8 mouse cellular contexts compared by ENCODE assay signal in the genomic region with DNA sequence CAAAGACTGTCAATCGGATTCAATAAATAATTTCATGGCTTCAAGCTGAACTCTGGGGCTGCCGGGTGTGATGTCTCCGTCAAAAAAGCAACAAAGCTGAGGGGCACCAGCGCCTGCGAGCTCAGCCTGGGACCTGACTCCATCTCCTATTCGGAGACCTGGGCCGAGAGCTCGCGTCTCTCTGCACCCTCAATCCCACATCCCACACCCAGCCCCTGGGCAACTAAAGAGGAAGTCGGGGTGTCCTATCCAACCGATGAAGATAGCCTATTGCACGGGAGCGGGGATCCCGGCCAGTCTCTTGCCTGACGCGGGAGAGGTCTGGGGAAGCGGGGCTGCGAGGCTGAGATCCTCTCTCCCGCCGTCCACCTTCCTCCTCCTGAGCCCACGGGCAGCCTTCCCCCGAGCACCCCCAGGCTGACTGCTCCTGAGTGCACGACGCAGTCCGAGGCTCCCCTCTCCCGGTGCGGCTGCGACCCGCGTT. TPM values are rescaled to one million over a fixed set of nuclear protein-coding genes. Genes with fewer than 3 reads are reported as not detected.
A peak's percentile ranks its signal among the peaks of the same experiment; 100 is the strongest.
DNase-seq lines count a peak whose midpoint lies in the region; ATAC-seq and TF ChIP-seq lines count a peak whose summit lies in the region.

No protein-coding gene starts in this region.

- peak overlapping the region; percentile 76 for H3K4me3 ChIP-seq in cerebellum, adult 2 months (replicated peaks; ENCODE audit: insufficient read depth, low read depth, low read length)
- H3K4me3 ChIP-seq in heart, embryonic 10.5 days = peak overlapping the region; percentile 90
- peak overlapping the region; percentile 78 for H3K4me3 ChIP-seq in kidney, embryonic 16.5 days (ENCODE audit: low read length)

- peak; percentile 18 for DNase-seq in ovary, postnatal 10 days (ENCODE audit: low spot score)
- DNase-seq in ovary, adult 18-20 months (ENCODE audit: low spot score) = no peak
- DNase-seq in cerebellum, adult 2 months = peak; percentile 29 to 51
- no peak for DNase-seq in heart, embryonic 10.5 days (ENCODE audit: low spot score)
- peak; percentile 54 for DNase-seq in lung, postnatal 36 days
- DNase-seq in ovary, postnatal 36 days (ENCODE audit: low spot score) = peak; percentile 24

- no peaks in the 10 kb centered on the region for H3K27me3 ChIP-seq in cerebellum, adult 2 months (ENCODE audit: control insufficient read depth, insufficient read depth, low read length)
- H3K27me3 ChIP-seq in heart, embryonic 10.5 days (ENCODE audit: insufficient read depth, poor library complexity, severe bottlenecking) = 0 out of 2 replicates have a peak, but pooled peaks cover 4% of the 10 kb centered on the region
- H3K27me3 ChIP-seq in kidney, embryonic 16.5 days (ENCODE audit: insufficient read depth, low read length) = no peaks in the 10 kb centered on the region

- TF ChIP-seq CTCF in cerebellum, adult 2 months (IDR thresholded peaks at IDR 0.05; ENCODE audit: borderline replicate concordance, insufficient read depth, low read depth, low read length) = no peak

- TF ChIP-seq POLR2A in cerebellum, adult 2 months (IDR thresholded peaks at IDR 0.05; ENCODE audit: borderline replicate concordance, insufficient read depth, low read length) = no peak

- H3K4me1 ChIP-seq in cerebellum, adult 2 months (ENCODE audit: control insufficient read depth, insufficient read depth, low read length) = peaks cover 12% of the 10 kb centered on the region
- peaks cover 20% of the 10 kb centered on the region; the same call in 1 of the 2 replicates for H3K4me1 ChIP-seq in heart, embryonic 10.5 days
- H3K4me1 ChIP-seq in kidney, embryonic 16.5 days (ENCODE audit: insufficient read depth, low read length) = peaks cover 17% of the 10 kb centered on the region

- peak overlapping the region; percentile 83 for H3K4me2 ChIP-seq in kidney, embryonic 16.5 days (replicated peaks; ENCODE audit: low read depth, low read length)

- peak overlapping the region; percentile 86 for H3K9ac ChIP-seq in kidney, embryonic 16.5 days (replicated peaks; ENCODE audit: low read length)

- H3K9me3 ChIP-seq in heart, embryonic 10.5 days = no peaks in the 10 kb centered on the region
- no peaks in the 10 kb centered on the region for H3K9me3 ChIP-seq in kidney, embryonic 16.5 days (ENCODE audit: low read length)

- ATAC-seq in kidney, embryonic 16.5 days (ENCODE audit: low FRiP score, low TSS enrichment) = peak; percentile 3; the same call in 1 of the 2 replicates
- ATAC-seq in activated CD4-positive, CD25-positive, alpha-beta regulatory T cell, adult 4 months = no peak

- H3K36me3 ChIP-seq in heart, embryonic 10.5 days = no peaks in the 10 kb centered on the region
- no peaks in the 10 kb centered on the region for H3K36me3 ChIP-seq in kidney, embryonic 16.5 days (ENCODE audit: insufficient read depth, low read length)

- H3K27ac ChIP-seq in cerebellum, adult 2 months (ENCODE audit: insufficient read depth, low read length) = no peak overlapping the region
- H3K27ac ChIP-seq in heart, embryonic 10.5 days = peak overlapping the region; percentile 93
- H3K27ac ChIP-seq in kidney, embryonic 16.5 days (ENCODE audit: low read length) = 0 out of 2 replicates have a peak overlapping the region, but pooled peaks have one; percentile 56

- 7% methylated on average over 30 of the region's 30 CpGs for WGBS in cerebellum, adult 2 months
- 1% methylated on average over 30 of the region's 30 CpGs for WGBS in heart, embryonic 10.5 days
- WGBS in kidney, embryonic 16.5 days = under 1% methylated on average over 30 of the region's 30 CpGs

RNA-seq across cellular contexts. Expression of gene Ankrd44, which starts 0.7 kb away (rescaled TPM):
- polyA plus RNA-seq in cerebellum, adult 2 months (2012; rRNA removed) = 18.6 and 19.4 TPM in 2 replicates
- 10.9 and 11.9 TPM in 2 replicates for polyA plus RNA-seq in heart, embryonic 10.5 days (2016; fragmentation: Nextera tagmentation; extraction: Ambion mirVana)
- 6.6 and 6.8 TPM in 2 replicates for polyA plus RNA-seq in kidney, embryonic 16.5 days (2015; fragmentation: Nextera tagmentation; extraction: Ambion mirVana)
- polyA plus RNA-seq in activated CD4-positive, CD25-positive, alpha-beta regulatory T cell, adult 4 months (2017; shearing (Covaris generic)) = 100 to 1,000 TPM; 157 to 185 TPM

Comparison
In these comparisons a context has a peak if more than half of its experiments do, and no peak if none do; other contexts are left out.
1. DNase-seq: peak in ovary, postnatal 10 days (single experiment), cerebellum, adult 2 months (2 of 2), lung, postnatal 36 days (single experiment) and ovary, postnatal 36 days (single experiment); none in ovary, adult 18-20 months (single experiment) and heart, embryonic 10.5 days (single experiment).
2. Peak in every context shown above with its lines, with median percentiles within 50 percentile points of each other: H3K4me3 ChIP-seq.